Mouse (Mus musculus) liver, adult 2 months (tissue): ENCODE data around the gene Tgfbr1. TPM values are rescaled to one million over a fixed set of nuclear protein-coding genes. Genes with fewer than 3 reads are reported as not detected.

Experiments
- DNase-seq: peaks from one replicate; pipeline ENCODE4 v3.0.0-alpha.2; 2011; ENCODE audit warnings: low read depth, low spot score; ENCODE audit errors: extremely low read depth
- H3K27ac ChIP-seq: fragments of 200-500 bp; replicated peaks from 2 replicates; pipeline ENCODE4 v1.5.1; 2012; ENCODE audit warnings: low read depth, mild to moderate bottlenecking, control low read depth, inconsistent platforms, low read length; ENCODE audit not compliant: insufficient read depth
- H3K27me3 ChIP-seq: fragments of 200-500 bp; 2 replicates; pipeline ENCODE4 v1.6.1; 2012; ENCODE audit warnings: mild to moderate bottlenecking, moderate library complexity, low read length, inconsistent platforms; ENCODE audit not compliant: control insufficient read depth, insufficient read depth
- H3K36me3 ChIP-seq: fragments of 200-500 bp; 2 replicates; pipeline ENCODE4 v1.6.1; 2012; ENCODE audit warnings: low read length, inconsistent platforms; ENCODE audit not compliant: control insufficient read depth, insufficient read depth
- H3K4me1 ChIP-seq: fragments of 200-500 bp; 2 replicates; pipeline ENCODE4 v1.6.1; 2011; ENCODE audit warnings: low read length; ENCODE audit not compliant: control insufficient read depth, insufficient read depth
- H3K4me3 ChIP-seq: fragments of 200-500 bp; 2 replicates; pipeline ENCODE4 v1.5.1; 2011; ENCODE audit warnings: low read depth, mild to moderate bottlenecking, control low read depth, low read length, moderate library complexity; ENCODE audit not compliant: insufficient read depth
- H3K79me2 ChIP-seq: fragments of 200-500 bp; 2 replicates; pipeline ENCODE4 v1.6.1; 2012; ENCODE audit warnings: inconsistent platforms, mild to moderate bottlenecking, low read length, moderate library complexity; ENCODE audit not compliant: control insufficient read depth, insufficient read depth
- H3K9ac ChIP-seq: fragments of 200-500 bp; 2 replicates; pipeline ENCODE4 v1.6.1; 2012; ENCODE audit warnings: low read depth, mild to moderate bottlenecking, control low read depth, inconsistent platforms, low read length
- CTCF ChIP-seq: fragments of 200-500 bp; IDR thresholded peaks from 2 replicates; pipeline ENCODE4 v1.5.1; 2011; ENCODE audit warnings: low read depth, low read length, control low read depth
- POLR2A ChIP-seq: fragments of 200-500 bp; IDR thresholded peaks from 2 replicates; pipeline ENCODE4 v1.6.1; 2011; ENCODE audit warnings: low read length, control low read depth; ENCODE audit not compliant: insufficient read depth; ENCODE audit errors: extremely low read depth
- whole genome bisulfite sequencing: fragments of 180-500 bp; shearing (Covaris S2); methylation state at CpG from one replicate; pipeline ENCODE4 v1.1.7; 2018; 5-methylcytosine and 5-hydroxymethylcytosine counted together
- polyA plus RNA-seq: library from polyadenylated mRNA; depleted of rRNA; stranded (reverse); fragments of >200 nt; gene quantifications from 2 replicates; pipeline ENCODE4 v1.2.3, GENCODE M21; 2012
- total RNA-seq: library from RNA; depleted of rRNA; stranded (reverse); fragments of >200 nt; gene quantifications from 2 replicates; pipeline ENCODE4 v1.2.3, GENCODE M21; 2014

Tgfbr1 gene
- total and polyA plus RNA-seq, 2 experiments: 3.9 to 15.4 TPM

- Histone ChIP-seq H3K9ac (no peak overlapping the region), H3K4me1 (peaks cover 2% of the 10 kb centered on the region; the same call in 1 of the 2 replicates), H3K27ac (no peak overlapping the region), H3K4me3 (peak overlapping the region; percentile 47), H3K27me3 (no peaks in the 10 kb centered on the region), H3K36me3 (no peaks in the 10 kb centered on the region), H3K79me2 (no peaks in the 10 kb centered on the region)
- TF ChIP-seq CTCF: peak; percentile 94
- TF ChIP-seq POLR2A: no peak
- peak; percentile 35 for DNase-seq
- 3% methylated on average over 33 of the region's 33 CpGs for WGBS
Measured at GRCm38 (mm10) chr4:47437365-47438340, 84.6 kb downstream of the Tgfbr1 start.

- 81% methylated on average over 6 of the region's 6 CpGs for WGBS
- TF ChIP-seq POLR2A: no peak
- TF ChIP-seq CTCF: no peak
- no peak overlapping the region for H3K4me3 ChIP-seq
- H3K27ac ChIP-seq: no peak overlapping the region
- no peak overlapping the region for H3K9ac ChIP-seq
- peaks cover 2% of the 10 kb centered on the region; the same call in 1 of the 2 replicates for H3K4me1 ChIP-seq
- no peak for DNase-seq
- no peaks in the 10 kb centered on the region for H3K27me3 ChIP-seq
- no peaks in the 10 kb centered on the region for H3K36me3 ChIP-seq
- no peaks in the 10 kb centered on the region for H3K79me2 ChIP-seq
Measured at GRCm38 (mm10) chr4:47438956-47439355, 85.9 kb downstream of the Tgfbr1 start.

GRCm38 (mm10) chr4:47440951-47441350 is 87.9 kb downstream of the Tgfbr1 start:
- Histone ChIP-seq H3K9ac (no peak overlapping the region), H3K4me3 (no peak overlapping the region), H3K27ac (no peak overlapping the region), H3K4me1 (peaks cover 2% of the 10 kb centered on the region; the same call in 1 of the 2 replicates), H3K79me2 (no peaks in the 10 kb centered on the region), H3K27me3 (no peaks in the 10 kb centered on the region), H3K36me3 (no peaks in the 10 kb centered on the region)
- no peak for DNase-seq
- 92% methylated on average over 11 of the region's 11 CpGs for WGBS
- TF ChIP-seq CTCF (no peak), POLR2A (no peak)

DNA sequence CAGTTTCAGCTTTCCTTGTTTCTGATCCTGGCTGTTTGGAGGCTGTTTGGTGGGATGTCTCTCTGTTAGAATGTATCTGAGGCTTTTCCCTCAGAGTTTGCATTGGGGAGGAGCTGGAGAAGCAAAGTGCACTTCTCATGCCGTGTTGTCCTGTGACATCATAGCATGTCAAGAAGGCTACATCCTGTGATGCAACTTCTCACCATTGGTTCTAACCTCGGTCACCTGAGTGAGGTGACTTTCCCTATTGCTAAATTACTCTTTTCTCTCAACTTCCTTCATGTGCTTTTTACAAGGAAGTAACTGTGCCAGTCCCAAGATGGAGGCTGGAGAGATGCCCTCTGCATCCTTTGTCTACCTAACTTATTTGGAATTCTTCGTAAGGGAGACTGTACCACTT is 95.5 kb downstream of the Tgfbr1 start:
- WGBS: 83% methylated on average over 3 of the region's 3 CpGs
- H3K36me3 ChIP-seq: no peaks in the 10 kb centered on the region
- no peaks in the 10 kb centered on the region for H3K4me1 ChIP-seq
- 0 out of 2 replicates have a peak, but pooled peaks cover 2% of the 10 kb centered on the region for H3K27me3 ChIP-seq
- DNase-seq: no peak
- no peak for TF ChIP-seq POLR2A
- no peak for TF ChIP-seq CTCF
- H3K9ac ChIP-seq: no peak overlapping the region
- no peaks in the 10 kb centered on the region for H3K79me2 ChIP-seq
- H3K27ac ChIP-seq: no peak overlapping the region
- no peak overlapping the region for H3K4me3 ChIP-seq

- TF ChIP-seq CTCF (no peak), POLR2A (no peak)
- Histone ChIP-seq H3K27me3 (0 out of 2 replicates have a peak, but pooled peaks cover 2% of the 10 kb centered on the region), H3K9ac (no peak overlapping the region), H3K79me2 (no peaks in the 10 kb centered on the region), H3K4me1 (no peaks in the 10 kb centered on the region), H3K36me3 (no peaks in the 10 kb centered on the region), H3K27ac (no peak overlapping the region), H3K4me3 (no peak overlapping the region)
- DNase-seq: no peak
- WGBS: 56% methylated on average over 5 of the region's 5 CpGs
Measured at GRCm38 (mm10) chr4:47449116-47449515, 96.1 kb downstream of the Tgfbr1 start.
